Mouse (Mus musculus) erythroblast, embryonic 14.5 days (primary cell): ENCODE data around the gene Tnfsf15.

Experiments used
- GATA1 ChIP-seq: IDR thresholded peaks from 2 replicates; pipeline ENCODE4 v1.6.1; 2012; ENCODE audit warnings: low read length, inconsistent platforms, mixed read lengths
- TAL1 ChIP-seq: IDR thresholded peaks from 3 replicates; pipeline ENCODE4 v1.6.1; 2012; ENCODE audit warnings: low read length, inconsistent platforms, mixed read lengths

DNA sequence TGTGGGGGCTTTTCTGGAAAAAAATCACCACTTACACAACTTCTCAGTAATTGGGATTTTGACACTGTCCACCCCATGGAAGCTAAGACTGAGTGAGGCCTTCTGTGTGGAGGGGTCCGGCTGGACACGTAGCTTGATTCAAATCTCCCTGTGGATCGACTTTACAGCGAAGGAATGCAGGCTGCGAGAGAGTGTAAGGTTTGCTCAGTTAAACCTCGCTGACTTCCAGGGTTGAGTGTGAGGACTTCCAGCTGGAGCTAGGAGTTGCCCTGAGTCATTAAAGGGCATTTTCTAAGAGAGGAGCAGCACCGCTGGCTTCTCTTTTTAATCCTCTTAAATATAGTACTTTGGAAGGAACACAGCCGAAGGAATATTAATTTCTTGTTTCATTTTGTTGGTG is 57.5 kb downstream of the Tnfsf15 start:
- TF ChIP-seq GATA1, result no peak
- TF ChIP-seq TAL1, result no peak
